Mouse (Mus musculus): ENCODE data around the gene Mypop. TPM values are rescaled to one million over a fixed set of nuclear protein-coding genes. Genes with fewer than 3 reads are reported as not detected.

The Mypop gene
- total RNA-seq (2017), result 0.64 TPM in 1 of 2 replicates, not detected in the other

GRCm38 (mm10) chr7:18990601-18991295 is at the start of gene Mypop:
Gene Mypop, plus strand, starts transcription at chr7:18991245.
- peak; percentile 92 for ATAC-seq (replicated peaks; ENCODE audit: low read depth, poor library complexity, severe bottlenecking)

DNA sequence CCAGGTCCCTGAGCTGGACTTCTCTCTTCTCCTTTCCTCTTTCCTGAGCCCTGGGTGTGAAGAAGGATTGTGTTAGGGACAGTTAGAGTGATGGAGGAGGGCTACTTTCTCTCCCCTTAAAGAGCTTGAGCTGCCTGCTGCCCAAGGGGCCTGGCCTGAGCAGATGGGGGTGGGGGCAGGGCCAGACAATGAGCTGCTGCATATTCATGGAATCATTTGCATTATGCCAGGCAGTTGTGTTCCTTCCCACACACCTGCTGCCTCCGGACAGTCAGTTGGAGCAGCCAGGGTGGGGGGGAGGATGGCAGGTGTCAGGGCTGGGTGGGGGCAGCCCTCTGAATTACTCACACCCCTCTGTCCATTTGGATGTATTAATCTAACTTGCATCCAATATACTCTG is 48.7 kb upstream of the Mypop start:
- ATAC-seq (replicated peaks; ENCODE audit: low read depth, poor library complexity, severe bottlenecking), result no peak

DNA sequence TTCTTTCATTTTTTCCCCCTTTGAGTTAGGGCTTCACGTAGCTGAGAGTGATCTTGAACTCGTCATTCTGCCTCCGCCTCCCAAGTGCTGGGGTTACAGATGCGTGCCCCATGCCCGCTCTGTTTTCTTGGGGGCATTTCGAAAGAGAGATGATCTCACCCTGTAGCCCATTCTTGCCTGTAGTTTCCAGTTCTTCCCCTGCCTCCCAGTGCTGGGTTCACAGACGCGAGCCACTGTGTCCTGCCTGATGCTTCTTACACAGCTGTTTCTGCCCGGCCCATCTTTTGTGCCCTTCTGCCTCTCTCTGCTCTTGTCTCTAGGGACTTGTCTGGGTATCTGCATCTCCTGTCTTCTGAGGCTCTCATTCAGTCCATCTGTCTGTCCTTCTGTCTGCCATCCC is 48.2 kb upstream of the Mypop start:
- no peak for ATAC-seq (replicated peaks; ENCODE audit: low read depth, poor library complexity, severe bottlenecking)

DNA sequence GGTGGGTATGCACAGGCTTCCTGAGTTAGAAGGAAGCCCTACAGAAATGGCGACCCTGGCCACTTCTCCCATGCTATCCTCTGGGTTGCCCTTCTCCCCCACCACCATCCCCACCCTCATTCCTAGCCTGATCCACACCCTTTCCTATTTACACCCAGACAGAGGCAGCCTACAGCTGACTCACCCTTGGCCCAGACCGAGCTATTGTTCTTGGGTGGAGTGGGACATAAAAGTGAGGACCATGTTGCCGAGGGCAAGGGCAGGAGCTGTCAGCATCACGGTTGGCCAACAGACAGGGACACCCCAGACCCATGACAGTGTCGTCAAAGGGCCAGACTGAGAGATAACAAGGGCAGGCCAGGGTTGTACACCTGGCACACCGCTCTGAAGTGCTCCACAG is 42.9 kb upstream of the Mypop start:
- no peak for ATAC-seq (replicated peaks; ENCODE audit: low read depth, poor library complexity, severe bottlenecking)

- no peak for ATAC-seq (replicated peaks; ENCODE audit: low read depth, poor library complexity, severe bottlenecking)
Observed at GRCm38 (mm10) chr7:18949781-18950522, 41.1 kb upstream of the Mypop start.

GRCm38 (mm10) chr7:18950523-18951315 is 40.3 kb upstream of the Mypop start:
- ATAC-seq (replicated peaks; ENCODE audit: low read depth, poor library complexity, severe bottlenecking), result peak; percentile 83

DNA sequence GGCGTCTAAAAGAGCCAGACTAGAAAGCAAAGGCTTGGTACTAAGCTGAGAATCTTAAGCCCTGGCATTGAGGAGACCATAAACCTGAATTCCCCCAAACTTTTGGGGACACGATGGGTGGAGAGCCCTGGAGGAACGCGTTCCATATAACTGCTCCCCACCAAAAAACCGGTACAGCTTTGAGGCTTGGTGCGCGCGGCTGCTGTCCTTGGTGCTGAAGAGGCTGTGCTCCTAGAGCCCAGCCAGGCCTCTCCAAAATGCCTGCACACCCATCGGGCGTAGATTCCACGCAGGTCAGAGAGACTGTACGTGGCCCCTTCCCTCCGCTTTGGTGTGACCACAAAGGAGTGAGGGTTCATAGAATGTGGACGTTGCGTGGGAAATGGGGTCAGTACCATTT is 39.6 kb upstream of the Mypop start:
- peak; percentile 84 for ATAC-seq (replicated peaks; ENCODE audit: low read depth, poor library complexity, severe bottlenecking)

GRCm38 (mm10) chr7:18957569-18958383 is 33.3 kb upstream of the Mypop start:
- peak; percentile 23; the same call in 1 of the 2 replicates for ATAC-seq (replicated peaks; ENCODE audit: low read depth, poor library complexity, severe bottlenecking)

DNA sequence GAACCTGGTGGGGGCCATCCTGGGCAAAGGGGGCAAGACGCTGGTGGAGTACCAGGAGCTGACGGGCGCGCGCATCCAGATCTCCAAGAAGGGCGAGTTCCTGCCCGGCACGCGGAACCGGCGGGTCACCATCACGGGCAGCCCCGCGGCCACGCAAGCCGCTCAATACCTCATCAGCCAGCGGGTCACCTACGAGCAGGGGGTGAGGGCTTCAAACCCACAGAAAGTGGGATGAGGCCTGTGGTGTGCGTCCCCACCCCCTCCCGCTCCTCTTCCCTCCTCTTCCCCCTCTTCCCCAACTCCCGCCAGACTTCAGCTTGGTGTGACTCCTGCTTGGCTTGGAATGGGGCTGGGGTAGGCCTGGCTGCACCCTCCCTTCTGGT is 32.7 kb upstream of the Mypop start:
- ATAC-seq (replicated peaks; ENCODE audit: low read depth, poor library complexity, severe bottlenecking), result 0 out of 2 replicates have a peak, but pooled peaks have one; percentile 16

DNA sequence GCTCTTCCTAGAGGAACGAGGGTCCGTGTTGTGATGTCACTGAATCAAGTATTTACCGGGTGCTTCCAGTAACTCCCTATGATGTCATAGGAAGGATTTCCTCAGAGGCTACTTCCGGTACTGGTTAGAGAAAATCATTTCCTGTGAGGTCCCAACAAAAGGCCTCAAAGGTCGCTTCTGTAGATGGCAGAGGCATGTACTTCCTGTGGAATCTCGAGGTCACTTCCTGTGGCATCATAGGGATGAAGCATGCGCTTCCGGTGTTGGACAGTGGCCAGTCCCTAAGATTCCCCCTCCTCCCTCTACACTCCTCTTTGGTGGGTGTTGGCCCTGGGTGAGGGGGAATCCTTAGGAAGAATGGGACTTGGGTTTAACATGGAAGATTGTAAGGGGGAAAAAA is 31.6 kb upstream of the Mypop start:
- no peak for ATAC-seq (replicated peaks; ENCODE audit: low read depth, poor library complexity, severe bottlenecking)

DNA sequence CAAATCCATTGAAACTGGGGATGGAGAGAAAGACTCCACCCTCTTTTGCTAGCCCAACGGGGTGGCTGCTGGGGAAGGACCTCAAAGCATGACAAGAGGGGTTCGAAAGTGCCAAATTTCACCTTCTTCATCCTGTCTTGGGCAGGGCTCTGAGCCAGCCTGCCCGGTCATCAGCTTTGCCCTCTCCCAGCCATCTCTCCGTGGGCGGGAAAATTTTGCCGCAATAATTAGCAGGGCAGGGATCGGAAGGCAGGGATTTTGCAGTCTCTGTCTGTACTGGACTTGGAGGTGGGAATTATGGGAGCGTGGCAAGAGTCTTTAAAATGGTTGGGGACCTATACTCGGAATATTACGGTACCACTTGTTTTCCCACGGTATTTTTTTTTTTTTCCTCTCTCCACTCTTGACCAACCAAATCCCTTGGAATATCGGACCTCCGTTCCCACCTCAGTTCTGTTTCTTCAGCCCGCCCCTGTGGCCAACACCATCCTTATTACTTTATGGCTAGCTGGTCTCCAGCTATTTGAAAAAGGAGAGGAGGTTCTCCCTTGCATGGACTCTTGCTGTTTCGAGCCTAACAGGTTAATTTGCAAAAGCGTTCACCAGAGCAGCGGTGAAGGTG is 28.8 kb upstream of the Mypop start:
- ATAC-seq (replicated peaks; ENCODE audit: low read depth, poor library complexity, severe bottlenecking), result no peak

DNA sequence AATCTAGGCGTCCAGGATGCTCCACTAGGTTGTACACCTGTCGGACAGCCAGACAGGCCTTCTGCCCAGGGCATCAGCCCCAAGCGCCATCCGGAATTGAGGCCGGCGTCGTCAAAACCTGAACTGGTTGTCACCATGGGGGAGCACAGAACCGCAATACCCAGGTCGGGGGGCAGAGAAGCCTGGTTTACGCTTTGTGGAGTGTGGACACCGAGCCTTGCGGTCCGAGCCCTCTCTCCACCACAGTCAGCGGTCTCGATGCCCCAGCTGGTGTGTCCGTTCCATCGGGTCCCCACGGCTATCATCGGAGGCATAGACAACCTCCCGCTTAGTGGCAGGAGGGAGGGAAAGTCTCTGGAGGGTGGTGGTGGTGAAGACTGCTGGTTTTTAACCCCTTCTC is 28.2 kb upstream of the Mypop start:
- ATAC-seq (replicated peaks; ENCODE audit: low read depth, poor library complexity, severe bottlenecking), result no peak

DNA sequence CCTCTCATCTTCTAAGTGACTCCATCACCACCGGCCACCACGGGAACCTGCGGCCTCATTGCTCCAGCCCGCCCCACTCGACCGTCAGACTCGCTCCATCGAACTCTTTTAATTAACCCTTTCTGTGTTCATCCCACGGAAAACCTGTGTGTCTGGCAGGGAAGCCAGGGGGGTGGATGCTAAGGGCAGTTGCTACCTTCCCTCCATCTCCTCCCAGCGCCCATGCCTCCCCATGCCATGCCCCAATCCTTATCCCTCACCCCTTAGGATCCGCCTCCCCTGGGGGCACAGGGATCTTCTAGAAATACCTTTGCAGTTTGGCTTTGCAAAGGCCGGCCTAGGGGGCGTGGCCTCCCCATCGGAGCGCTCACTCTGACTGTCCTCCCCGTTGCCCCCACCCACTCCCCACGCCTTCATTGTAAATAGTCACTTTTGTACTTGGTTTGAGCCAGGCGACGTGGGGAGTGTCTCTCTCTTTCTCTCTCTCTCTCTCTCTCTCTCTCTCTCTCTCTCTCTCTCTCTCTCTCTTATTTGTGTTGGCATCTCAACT is 27.7 kb upstream of the Mypop start:
- no peak for ATAC-seq (replicated peaks; ENCODE audit: low read depth, poor library complexity, severe bottlenecking)

GRCm38 (mm10) chr7:18965312-18965711 is 25.7 kb upstream of the Mypop start:
- no peak for ATAC-seq (replicated peaks; ENCODE audit: low read depth, poor library complexity, severe bottlenecking)

DNA sequence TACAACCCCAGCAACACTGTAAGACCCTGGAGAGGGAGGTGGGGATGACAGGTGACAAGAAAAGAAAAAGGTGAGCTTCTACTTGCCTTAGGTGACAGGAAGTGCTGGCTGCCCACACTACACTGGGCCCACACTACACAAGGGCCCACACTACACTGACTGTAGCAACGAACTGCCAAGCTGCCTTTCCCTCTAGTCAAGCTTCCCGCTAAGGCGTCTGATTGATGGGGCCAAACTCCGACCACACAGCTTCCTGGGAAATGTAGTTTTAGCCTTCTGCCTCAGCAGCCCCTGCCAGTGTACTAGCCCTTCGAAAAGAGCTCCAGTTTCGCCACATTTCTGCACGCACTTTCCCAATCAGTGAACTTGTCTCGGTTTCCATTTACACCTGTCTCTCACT is 23.4 kb upstream of the Mypop start:
- ATAC-seq (replicated peaks; ENCODE audit: low read depth, poor library complexity, severe bottlenecking), result 0 out of 2 replicates have a peak, but pooled peaks have one; percentile 26

DNA sequence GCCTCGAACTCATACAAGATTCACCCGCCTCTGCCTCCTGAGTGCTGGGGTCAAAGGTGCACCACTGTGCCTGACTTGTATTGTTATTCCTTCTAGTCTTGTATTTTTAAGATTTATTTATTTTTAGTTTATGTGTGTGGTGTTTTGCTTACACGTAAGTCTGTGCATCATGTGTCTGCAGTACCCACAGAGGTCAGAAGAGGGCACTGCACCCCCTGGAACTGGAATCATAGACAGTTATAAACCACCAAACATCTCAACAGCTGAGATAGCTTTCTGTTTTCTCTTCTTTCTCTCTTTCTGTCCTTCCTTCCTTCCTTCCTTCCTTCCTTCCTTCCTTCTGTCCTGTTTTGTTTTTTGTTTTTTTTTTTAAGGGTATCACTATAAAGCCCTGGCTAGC is 20.1 kb upstream of the Mypop start:
- no peak for ATAC-seq (replicated peaks; ENCODE audit: low read depth, poor library complexity, severe bottlenecking)

DNA sequence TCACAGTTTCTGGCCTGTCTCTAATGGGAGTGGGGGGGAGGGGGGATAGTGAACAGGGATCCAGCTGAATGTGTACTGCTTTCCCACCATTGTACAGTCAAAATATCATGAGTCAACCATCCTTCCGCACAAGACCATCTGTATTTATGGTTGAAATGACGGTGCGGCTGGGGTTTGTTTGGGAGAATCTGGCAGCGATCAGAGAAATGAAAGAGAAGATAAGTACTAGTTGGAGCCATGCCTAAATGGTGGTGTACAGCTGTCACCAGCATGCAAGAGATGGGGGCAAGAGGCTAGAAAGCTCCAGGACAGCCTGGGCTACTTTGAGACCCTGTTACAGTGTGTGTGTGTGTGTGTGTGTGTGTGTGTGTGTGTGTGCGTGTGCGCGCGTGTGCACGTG is 12.7 kb upstream of the Mypop start:
- no peak for ATAC-seq (replicated peaks; ENCODE audit: low read depth, poor library complexity, severe bottlenecking)

GRCm38 (mm10) chr7:18986503-18986902 is 4.5 kb upstream of the Mypop start:
- ATAC-seq (replicated peaks; ENCODE audit: low read depth, poor library complexity, severe bottlenecking), result no peak

DNA sequence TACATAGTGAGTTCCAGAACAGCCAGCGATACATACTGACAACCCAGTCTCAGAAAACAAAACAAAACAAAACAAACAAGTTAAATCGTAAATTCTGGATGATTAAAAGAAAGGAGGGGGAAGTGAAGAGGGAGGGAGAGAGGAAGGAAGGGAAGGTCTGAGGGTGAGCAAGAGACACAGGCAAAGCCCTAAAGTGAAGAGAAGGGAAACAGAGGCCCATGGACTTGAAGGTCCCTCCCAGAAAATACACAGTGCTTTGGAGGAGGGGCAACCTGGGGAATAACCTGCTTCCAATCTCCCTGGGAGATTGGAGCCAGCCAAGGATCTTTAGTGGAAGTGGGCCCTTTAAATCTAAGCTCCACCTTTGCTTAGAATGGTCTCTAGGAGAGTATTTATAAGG is 3.9 kb upstream of the Mypop start, which contains the start of gene Nanos2:
Gene Nanos2 (plus strand): TSS at position 301 of the 400 bp plus-strand sequence.
- no peak for ATAC-seq (replicated peaks; ENCODE audit: low read depth, poor library complexity, severe bottlenecking)
